Mouse (Mus musculus): ENCODE data around the gene Fbxo48.

Gene Fbxo48

GRCm38 (mm10) chr11:16950976-16951760 is at the start of gene Fbxo48:
Gene Fbxo48 (plus strand): TSS chr11:16951375.
- DNase-seq (ENCODE audit: low spot score in 2 of 2): peak; percentile 94 to 96

- DNase-seq (ENCODE audit: low spot score in 2 of 2): no peak
These were observed 46.7 kb upstream of the Fbxo48 start for GRCm38 (mm10) chr11:16904302-16905011.

GRCm38 (mm10) chr11:16905012-16905332 is 46.2 kb upstream of the Fbxo48 start:
- DNase-seq (ENCODE audit: low spot score in 2 of 2): no peak

GRCm38 (mm10) chr11:16906530-16906929 is 44.6 kb upstream of the Fbxo48 start:
- DNase-seq (ENCODE audit: low spot score in 2 of 2): no peak

- DNase-seq (ENCODE audit: low spot score in 2 of 2): no peak
These were observed 43.6 kb upstream of the Fbxo48 start for GRCm38 (mm10) chr11:16907517-16908129.

- no peak for DNase-seq (ENCODE audit: low spot score in 2 of 2)
These were observed 36.4 kb upstream of the Fbxo48 start for GRCm38 (mm10) chr11:16914756-16915155.

GRCm38 (mm10) chr11:16915850-16916249 is 35.3 kb upstream of the Fbxo48 start:
- DNase-seq (ENCODE audit: low spot score in 2 of 2): no peak

DNA sequence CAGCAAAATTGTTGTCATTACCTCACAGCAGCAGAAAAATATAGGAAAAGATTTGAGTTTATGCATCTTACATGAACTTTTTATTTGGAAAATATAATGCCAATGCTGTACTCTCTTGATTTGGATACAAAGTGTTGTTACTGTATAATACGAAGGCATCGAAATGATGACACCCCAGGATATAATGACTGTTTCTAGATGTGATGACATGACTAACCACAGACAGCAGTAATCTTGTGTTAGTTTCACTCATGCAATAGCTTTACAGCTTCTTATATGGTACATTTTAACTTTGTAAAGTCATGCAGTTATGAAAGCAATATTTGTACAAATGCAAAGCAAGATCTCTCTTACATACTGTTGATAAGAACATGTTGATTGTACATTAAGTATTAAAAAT is 33.7 kb upstream of the Fbxo48 start:
- no peak for DNase-seq (ENCODE audit: low spot score in 2 of 2)

- DNase-seq (ENCODE audit: low spot score in 2 of 2): no peak
These were observed 19.0 kb upstream of the Fbxo48 start for GRCm38 (mm10) chr11:16932159-16932558.

DNA sequence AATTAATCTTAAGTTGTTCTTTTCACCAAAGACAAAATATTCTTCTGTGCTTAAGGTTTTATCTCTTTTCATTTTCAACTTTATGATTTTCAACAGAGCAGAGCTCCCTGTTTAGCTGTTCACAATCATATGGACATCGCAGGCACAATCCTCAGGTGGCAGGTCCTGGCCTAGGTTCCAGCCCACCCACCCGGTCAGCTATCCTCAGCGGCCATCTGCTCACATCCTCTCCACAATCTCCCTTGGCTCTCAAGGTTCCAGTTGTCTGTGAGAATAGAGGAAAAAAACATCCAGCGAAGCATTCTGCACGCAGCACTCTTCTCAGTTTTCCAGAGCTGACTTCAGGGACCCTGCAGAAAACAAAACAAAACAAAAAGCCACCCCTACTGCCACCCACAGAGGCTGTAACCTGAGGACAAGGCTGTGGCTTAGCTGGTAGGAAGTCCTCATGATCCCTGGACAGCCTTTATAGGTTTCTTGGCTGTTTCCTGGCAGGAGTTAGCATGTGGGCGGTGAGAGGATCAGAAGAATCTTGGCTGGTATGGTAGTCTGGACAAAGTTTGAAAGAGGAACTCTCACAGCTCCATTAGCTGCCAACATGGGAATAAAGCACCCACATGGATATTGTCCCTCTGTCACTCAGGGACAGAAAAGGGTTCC is 15.5 kb upstream of the Fbxo48 start:
- peak in 1 of 2 experiments; percentile 23 for DNase-seq (ENCODE audit: low spot score in 2 of 2)

- no peak for DNase-seq (ENCODE audit: low spot score in 2 of 2)
These were observed 9.9 kb upstream of the Fbxo48 start for GRCm38 (mm10) chr11:16941103-16941793.

GRCm38 (mm10) chr11:16941973-16942452 is 9.2 kb upstream of the Fbxo48 start:
- no peak for DNase-seq (ENCODE audit: low spot score in 2 of 2)

- no peak for DNase-seq (ENCODE audit: low spot score in 2 of 2)
These were observed 8.2 kb upstream of the Fbxo48 start for GRCm38 (mm10) chr11:16943016-16943415.

- DNase-seq (ENCODE audit: low spot score in 2 of 2): peak; percentile 21 to 29
These were observed 2.4 kb upstream of the Fbxo48 start for GRCm38 (mm10) chr11:16948756-16949155.

DNA sequence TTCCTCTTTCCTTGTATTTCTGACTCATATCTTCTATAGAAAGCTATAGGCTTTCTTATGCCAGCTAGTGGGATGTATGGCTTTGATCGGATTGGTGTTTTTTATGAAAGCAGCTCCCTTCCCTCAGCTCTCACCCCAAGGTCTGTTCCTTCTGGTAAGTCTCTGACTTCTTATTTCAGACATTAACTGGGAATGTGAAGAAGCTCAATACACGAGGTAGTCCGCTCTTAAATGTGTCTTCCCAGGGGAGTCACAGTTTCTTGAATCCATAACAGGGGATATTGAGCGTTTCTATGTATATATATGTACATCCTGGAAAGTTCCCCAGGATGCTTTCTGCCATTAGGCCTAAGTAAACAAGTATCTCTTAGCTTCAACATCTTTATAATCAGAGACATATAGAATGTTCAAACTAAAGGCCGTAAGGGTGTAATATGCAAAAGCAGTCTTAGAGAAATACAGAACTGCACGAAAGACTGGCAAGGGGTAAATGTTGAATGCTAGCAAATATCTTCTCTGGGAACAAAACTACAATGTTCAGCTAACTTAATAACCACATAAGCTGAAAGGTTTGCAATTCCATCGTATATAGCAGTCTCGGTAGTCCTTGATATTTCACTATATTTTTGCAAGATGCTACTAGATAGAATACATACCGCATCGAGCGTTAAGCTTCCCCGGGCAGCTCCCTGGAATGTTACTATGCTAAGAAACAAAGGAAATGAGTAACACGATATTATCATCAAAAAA is 774 bp upstream of the Fbxo48 start:
- no peak for DNase-seq (ENCODE audit: low spot score in 2 of 2)

- no peak for DNase-seq (ENCODE audit: low spot score in 2 of 2)
These were observed 511 bp downstream of the Fbxo48 start for GRCm38 (mm10) chr11:16951761-16952010.

- DNase-seq (ENCODE audit: low spot score in 2 of 2): no peak
These were observed 5.1 kb downstream of the Fbxo48 start for GRCm38 (mm10) chr11:16956115-16956862.

DNA sequence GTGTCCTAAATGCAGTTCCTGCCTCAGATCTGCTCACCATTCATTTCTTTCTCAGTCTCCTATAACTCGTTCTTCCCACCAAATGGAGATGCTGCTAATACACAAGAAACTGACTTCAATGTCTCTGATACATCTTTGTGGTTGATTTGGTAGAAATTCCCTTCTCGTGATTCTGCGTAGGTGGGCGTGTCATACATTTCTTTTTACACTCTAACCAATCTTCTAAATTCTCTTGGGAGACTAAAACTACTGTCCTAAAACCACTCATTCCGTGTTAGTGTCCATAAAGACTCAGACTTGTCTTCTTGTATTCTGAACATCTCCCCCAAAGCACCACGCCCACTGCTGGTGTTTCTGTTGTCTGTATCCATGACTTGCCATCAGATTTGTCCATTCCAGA is 5.9 kb downstream of the Fbxo48 start:
- DNase-seq (ENCODE audit: low spot score in 2 of 2): no peak

- DNase-seq (ENCODE audit: low spot score in 2 of 2): no peak
These were observed 7.3 kb downstream of the Fbxo48 start for GRCm38 (mm10) chr11:16958520-16958919.

DNA sequence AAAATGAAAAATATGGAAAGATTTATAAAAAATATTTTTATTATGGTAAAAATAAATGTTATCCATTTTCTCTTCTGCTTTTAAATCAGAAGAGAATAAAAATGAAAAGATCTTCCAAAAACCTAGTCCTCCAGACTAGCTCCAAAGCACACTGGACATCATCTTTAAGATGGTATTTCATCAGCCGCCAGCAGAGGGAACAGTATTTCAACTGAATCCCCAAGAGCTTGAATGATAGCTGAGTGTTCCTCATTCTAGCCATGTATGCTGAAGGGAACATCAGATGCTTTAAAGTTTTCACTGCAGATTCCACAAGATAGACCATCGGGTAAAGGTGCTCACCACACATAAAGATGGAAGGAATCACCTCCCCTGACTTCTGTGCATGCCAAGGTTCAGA is 16.6 kb downstream of the Fbxo48 start:
- DNase-seq (ENCODE audit: low spot score in 2 of 2): no peak
